Mouse (Mus musculus) heart, embryonic 11.5 days (tissue): ENCODE results near the gene Iqschfp. TPM values are rescaled to one million over a fixed set of nuclear protein-coding genes. Genes with fewer than 3 reads are reported as not detected.

Experiments
- ATAC-seq: fragments of 200-750 bp; cut with Nextera tagmentation; replicated peaks from 2 replicates; pipeline ENCODE4 v1.8.0; 2017; ENCODE audit warnings: moderate library complexity; ENCODE audit not compliant: insufficient number of reproducible peaks, low FRiP score, low TSS enrichment
- H3K27ac ChIP-seq: fragments of 300-500 bp; sonication (generic); 2 replicates; pipeline ENCODE4 v1.5.1; 2014; ENCODE audit warnings: mild to moderate bottlenecking, low read depth, low read length
- H3K27me3 ChIP-seq: fragments of 300-500 bp; sonication (generic); 2 replicates; pipeline ENCODE4 v1.6.1; 2014; ENCODE audit warnings: mild to moderate bottlenecking, low read length, mixed read lengths; ENCODE audit not compliant: control insufficient read depth, insufficient read depth
- H3K36me3 ChIP-seq: fragments of 300-500 bp; sonication (generic); 2 replicates; pipeline ENCODE4 v1.6.1; 2014; ENCODE audit warnings: mild to moderate bottlenecking, low read length, moderate library complexity, mixed read lengths; ENCODE audit not compliant: control insufficient read depth, insufficient read depth
- H3K4me1 ChIP-seq: fragments of 300-500 bp; sonication (generic); 2 replicates; pipeline ENCODE4 v1.6.1; 2014; ENCODE audit warnings: low read length; ENCODE audit not compliant: control insufficient read depth, insufficient read depth
- H3K4me2 ChIP-seq: fragments of 300-500 bp; sonication (generic); 2 replicates; pipeline ENCODE4 v1.6.1; 2014; ENCODE audit warnings: mild to moderate bottlenecking, moderate library complexity
- H3K4me3 ChIP-seq: fragments of 300-500 bp; sonication (generic); 2 replicates; pipeline ENCODE4 v1.5.1; 2014; ENCODE audit warnings: low read depth, low read length
- H3K9ac ChIP-seq: fragments of 300-500 bp; sonication (generic); 2 replicates; pipeline ENCODE4 v1.6.1; 2014; ENCODE audit warnings: mild to moderate bottlenecking, low read depth, low read length, moderate library complexity
- H3K9me3 ChIP-seq: fragments of 300-500 bp; sonication (generic); replicated peaks from 2 replicates; pipeline ENCODE4 v1.6.1; 2016; ENCODE audit warnings: low read length; ENCODE audit not compliant: control insufficient read depth
- WGBS: fragments of 180-500 bp; shearing (Covaris S2); extraction: QIAGEN DNeasy Blood & Tissue Kit; methylation state at CpG from one replicate; pipeline ENCODE4 v1.1.7; 2014; ENCODE audit not compliant: insufficient replicate concordance; 5-methylcytosine and 5-hydroxymethylcytosine counted together
- polyA plus RNA-seq: library from polyadenylated mRNA; unstranded; fragments of >200 nt; fragmentation: Nextera tagmentation; extraction: Ambion mirVana; gene quantifications from 2 replicates; pipeline ENCODE4 v1.2.1, GENCODE M21; 2014

The Iqschfp gene
- polyA plus RNA-seq, 1 experiment from 2014 or later = 0.26 TPM

- 58% methylated on average over 3 of the region's 3 CpGs for WGBS
- ATAC-seq = no peak
- Histone ChIP-seq H3K27ac (no peak overlapping the region), H3K9me3 (no peaks in the 10 kb centered on the region), H3K4me1 (peaks cover 44% of the 10 kb centered on the region), H3K4me3 (no peak overlapping the region), H3K27me3 (no peaks in the 10 kb centered on the region), H3K9ac (no peak overlapping the region), H3K36me3 (no peaks in the 10 kb centered on the region), H3K4me2 (no peak overlapping the region)
These were observed 612.8 kb downstream of the Iqschfp start for GRCm38 (mm10) chr3:68504838-68505237.

DNA sequence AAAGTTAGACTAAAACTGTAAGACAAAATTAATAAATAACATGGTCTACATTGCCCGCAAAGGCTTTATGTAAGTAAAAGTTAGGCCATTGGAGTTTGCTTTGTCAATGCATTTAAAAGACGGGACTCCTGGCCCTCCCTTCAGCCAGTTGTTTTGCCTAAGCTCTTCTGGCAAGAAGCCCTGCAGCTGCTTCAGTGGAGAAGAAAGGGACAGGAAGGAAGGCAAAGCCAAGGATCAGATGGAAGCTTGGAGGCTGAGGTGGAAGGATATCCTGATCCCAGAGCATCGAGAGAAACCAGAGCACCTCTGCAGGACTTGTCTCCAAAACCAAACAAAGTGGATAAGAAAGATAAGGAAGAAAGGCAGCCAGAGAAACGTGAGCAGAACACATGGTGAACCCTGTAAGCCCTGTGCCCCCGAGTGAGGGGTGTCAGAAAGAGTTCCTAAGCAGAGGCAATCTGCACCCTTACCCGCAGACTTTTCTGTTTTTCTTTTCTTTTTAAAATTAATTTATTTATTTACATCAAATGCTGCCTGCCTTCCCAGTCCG lies 614.8 kb downstream of the Iqschfp start:
- no peaks in the 10 kb centered on the region for H3K36me3 ChIP-seq

GRCm38 (mm10) chr3:68508629-68509028 lies 616.6 kb downstream of the Iqschfp start:
- Histone ChIP-seq H3K9ac (peak overlapping the region; percentile 50; the same call in 1 of the 2 replicates), H3K4me2 (peak overlapping the region; percentile 11; the same call in 1 of the 2 replicates)

More for the DNA sequence above, 614.8 kb downstream of the Iqschfp start:
- 26% methylated on average over 7 of the region's 7 CpGs for WGBS
- peak overlapping the region; percentile 13; the same call in 1 of the 2 replicates for H3K27ac ChIP-seq
- H3K4me2 ChIP-seq = no peak overlapping the region
- peaks cover 47% of the 10 kb centered on the region for H3K4me1 ChIP-seq
- H3K4me3 ChIP-seq = no peak overlapping the region
- no peak overlapping the region for H3K9ac ChIP-seq
- no peak for ATAC-seq
- H3K27me3 ChIP-seq = no peaks in the 10 kb centered on the region
- no peaks in the 10 kb centered on the region for H3K9me3 ChIP-seq

GRCm38 (mm10) chr3:68510872-68511271 lies 618.8 kb downstream of the Iqschfp start:
- Histone ChIP-seq H3K9ac (no peak overlapping the region), H3K36me3 (no peaks in the 10 kb centered on the region), H3K4me2 (peak overlapping the region; percentile 16; the same call in 1 of the 2 replicates), H3K27ac (peak overlapping the region; percentile 62), H3K4me1 (peaks cover 48% of the 10 kb centered on the region), H3K9me3 (no peaks in the 10 kb centered on the region), H3K27me3 (no peaks in the 10 kb centered on the region), H3K4me3 (no peak overlapping the region)
- WGBS = 52% methylated on average over 5 of the region's 5 CpGs
- peak; percentile 69; the same call in 1 of the 2 replicates for ATAC-seq

More at GRCm38 (mm10) chr3:68508629-68509028, 616.6 kb downstream of the Iqschfp start:
- H3K27me3 ChIP-seq = no peaks in the 10 kb centered on the region
- WGBS = 15% methylated on average over 6 of the region's 6 CpGs
- ATAC-seq = peak; percentile 76
- no peak overlapping the region for H3K4me3 ChIP-seq
- peak overlapping the region; percentile 82 for H3K27ac ChIP-seq
- H3K4me1 ChIP-seq = peaks cover 49% of the 10 kb centered on the region
- no peaks in the 10 kb centered on the region for H3K36me3 ChIP-seq
- no peaks in the 10 kb centered on the region for H3K9me3 ChIP-seq

- Histone ChIP-seq H3K27me3 (no peaks in the 10 kb centered on the region), H3K9me3 (no peaks in the 10 kb centered on the region), H3K27ac (no peak overlapping the region), H3K4me2 (no peak overlapping the region), H3K36me3 (no peaks in the 10 kb centered on the region), H3K4me3 (no peak overlapping the region), H3K9ac (no peak overlapping the region), H3K4me1 (peaks cover 46% of the 10 kb centered on the region)
- ATAC-seq = no peak
- 73% methylated on average over 4 of the region's 4 CpGs for WGBS
These were observed 619.7 kb downstream of the Iqschfp start for GRCm38 (mm10) chr3:68511744-68512143.

GRCm38 (mm10) chr3:68512327-68512726 lies 620.3 kb downstream of the Iqschfp start:
- no peak overlapping the region for H3K4me2 ChIP-seq
- H3K27ac ChIP-seq = no peak overlapping the region
- H3K9me3 ChIP-seq = no peaks in the 10 kb centered on the region
- H3K9ac ChIP-seq = no peak overlapping the region
- WGBS = 77% methylated on average over 11 of the region's 11 CpGs
- no peaks in the 10 kb centered on the region for H3K36me3 ChIP-seq
- peaks cover 42% of the 10 kb centered on the region for H3K4me1 ChIP-seq
- H3K4me3 ChIP-seq = no peak overlapping the region
- no peak for ATAC-seq
- H3K27me3 ChIP-seq = no peaks in the 10 kb centered on the region

- Histone ChIP-seq H3K27ac (no peak overlapping the region), H3K4me1 (peaks cover 31% of the 10 kb centered on the region), H3K36me3 (no peaks in the 10 kb centered on the region), H3K4me2 (no peak overlapping the region), H3K9me3 (no peaks in the 10 kb centered on the region), H3K27me3 (no peaks in the 10 kb centered on the region), H3K9ac (no peak overlapping the region), H3K4me3 (no peak overlapping the region)
- no peak for ATAC-seq
- 61% methylated on average over 7 of the region's 7 CpGs for WGBS
These were observed 621.5 kb downstream of the Iqschfp start for GRCm38 (mm10) chr3:68513340-68514119.

DNA sequence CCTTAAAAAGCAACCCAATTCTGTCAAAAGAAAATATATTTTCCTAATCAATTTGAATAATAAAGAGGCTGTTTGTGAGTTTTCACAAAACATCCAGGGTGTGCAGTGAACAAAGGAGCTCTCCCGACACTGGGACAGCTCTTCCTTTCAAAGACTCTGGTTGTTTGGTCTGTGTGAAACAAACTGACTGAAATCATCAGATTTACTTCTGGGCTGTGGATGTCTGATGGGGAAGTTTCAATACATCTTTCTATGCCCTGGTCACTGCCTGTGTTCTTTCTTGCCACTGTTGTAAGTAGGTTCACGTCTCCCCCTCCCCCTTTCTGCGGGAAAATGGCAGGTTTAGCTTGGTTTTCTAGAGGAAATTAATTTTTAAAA lies 622.1 kb downstream of the Iqschfp start:
- peaks cover 25% of the 10 kb centered on the region for H3K4me1 ChIP-seq
- no peak overlapping the region for H3K4me3 ChIP-seq
- H3K9me3 ChIP-seq = no peaks in the 10 kb centered on the region
- no peak overlapping the region for H3K4me2 ChIP-seq
- WGBS = 83% methylated on average over 3 of the region's 3 CpGs
- ATAC-seq = no peak
- no peak overlapping the region for H3K9ac ChIP-seq
- H3K36me3 ChIP-seq = no peaks in the 10 kb centered on the region
- no peaks in the 10 kb centered on the region for H3K27me3 ChIP-seq
- no peak overlapping the region for H3K27ac ChIP-seq
